Mouse (Mus musculus) central nervous system, embryonic 18 days (tissue): ENCODE measurements around the gene Olfr1193. TPM values are rescaled to one million over a fixed set of nuclear protein-coding genes. Genes with fewer than 3 reads are reported as not detected.

Experiments
- polyA plus RNA-seq: library from polyadenylated mRNA; depleted of rRNA; stranded (reverse); fragments of >200 nt; gene quantifications from 2 replicates; pipeline ENCODE4 v1.2.3, GENCODE M21; 2012; rRNA removed

Olfr1193 gene
- not detected in 2 replicates for polyA plus RNA-seq

DNA sequence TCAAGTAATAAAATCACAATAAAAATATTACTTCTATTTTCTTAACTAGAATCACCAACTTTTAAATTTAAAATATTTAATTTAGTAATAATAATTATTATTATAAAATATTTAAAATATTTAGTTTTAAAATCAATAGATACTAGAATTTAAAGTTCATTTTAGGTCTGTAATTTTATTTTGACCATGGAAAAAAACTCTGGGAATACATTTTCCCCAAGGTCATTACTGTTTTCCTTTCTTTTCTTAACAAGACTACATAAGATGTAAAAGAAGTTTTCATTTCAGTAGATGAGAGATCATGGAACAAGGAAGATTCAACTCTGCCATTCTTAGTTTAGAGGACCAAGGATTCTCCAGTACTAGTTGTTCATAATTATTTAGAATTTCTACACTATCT is at the start of gene Olfr1193:
Olfr1193 (plus strand) TSS at position 301 of the 400 bp plus-strand sequence.

DNA sequence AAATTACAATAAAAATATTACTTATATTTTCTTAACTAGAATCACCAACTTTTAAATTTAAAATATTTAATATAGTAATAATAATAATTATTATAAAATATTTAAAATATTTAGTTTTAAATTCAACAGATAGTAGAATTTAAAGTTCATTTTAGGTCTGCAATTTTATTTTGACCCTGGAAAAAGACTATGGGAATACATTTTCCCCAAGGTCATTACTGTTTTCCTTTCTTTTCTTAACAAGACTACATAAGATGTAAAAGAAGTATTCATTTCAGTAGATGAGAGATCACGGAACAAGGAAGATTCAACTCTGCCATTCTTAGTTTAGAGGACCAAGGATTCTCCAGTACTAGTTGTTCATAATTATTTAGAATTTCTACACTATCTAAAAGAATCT is 35.2 kb upstream of the Olfr1193 start, which contains the start of gene Olfr1191-ps1:
Olfr1191-ps1 (plus strand) TSS at position 301 of the 400 bp plus-strand sequence.

DNA sequence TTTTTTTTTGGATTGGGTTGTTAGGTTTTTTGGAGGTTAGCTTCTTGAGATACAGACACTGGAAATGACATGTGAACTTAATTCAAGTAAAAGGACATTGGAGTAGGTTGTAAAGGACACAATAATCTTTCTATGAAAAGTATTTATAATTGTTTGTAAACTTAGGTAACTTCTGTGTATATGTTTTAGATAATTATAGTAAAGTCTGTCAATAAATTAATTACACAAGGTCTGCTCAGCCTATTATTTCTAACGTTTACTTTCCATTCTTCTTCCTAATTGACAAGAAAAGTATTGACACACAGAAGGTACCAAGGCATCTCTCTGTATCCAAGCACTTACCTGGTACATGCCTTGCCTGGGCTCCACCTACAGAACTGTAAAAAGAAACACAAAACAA is 27.2 kb upstream of the Olfr1193 start, which contains the start of gene Olfr1192-ps1:
Olfr1192-ps1 (plus strand) TSS at position 301 of the 400 bp plus-strand sequence.

DNA sequence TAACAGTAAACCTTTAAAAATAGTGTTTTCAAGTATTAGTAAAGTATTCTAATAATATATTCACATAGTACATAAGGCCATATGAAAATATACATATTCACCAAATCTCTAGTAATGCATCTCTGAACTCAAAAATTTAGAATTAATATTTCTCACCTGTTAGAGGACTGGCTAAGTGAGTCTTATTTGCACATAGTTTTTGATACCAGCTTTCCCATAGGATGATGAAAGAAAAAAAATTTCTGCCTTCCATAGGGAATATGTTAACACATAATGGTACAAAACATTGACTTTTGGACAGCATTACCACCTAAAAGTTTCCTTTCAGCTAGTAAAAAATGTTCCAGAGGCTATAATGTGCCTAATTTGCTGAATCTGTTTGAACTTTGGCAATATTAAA is 13.7 kb downstream of the Olfr1193 start, which contains the start of gene Olfr1195:
Olfr1195 (minus strand) TSS at position 101 of the 400 bp plus-strand sequence.

DNA sequence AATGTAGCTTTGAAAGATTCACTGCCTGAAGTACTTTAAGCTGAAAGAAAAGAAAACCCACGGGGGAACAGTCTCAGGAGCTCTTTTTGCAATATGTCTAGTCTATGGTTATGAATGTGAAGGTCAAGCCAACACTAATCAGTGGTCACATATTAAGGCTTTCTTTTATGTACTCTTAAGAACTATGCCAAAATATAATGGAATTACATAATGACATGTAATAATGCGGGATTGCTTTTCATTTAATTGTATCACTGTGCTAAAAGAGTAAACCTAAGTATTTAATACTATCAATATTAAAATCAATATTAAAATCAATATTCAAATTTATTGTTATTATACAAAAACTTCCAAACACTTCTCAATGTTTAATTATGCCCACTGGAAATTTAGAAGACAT is 29.1 kb downstream of the Olfr1193 start, which contains the start of gene Olfr1196:
Olfr1196 (minus strand) TSS at position 101 of the 400 bp plus-strand sequence.

Other genes starting within 250 kb of the Olfr1193 start
- not detected in 2 replicates for gene Olfr1181, start 249.5 kb upstream of the Olfr1193 start, polyA plus RNA-seq
- not detected in 2 replicates for gene Gm13757, start 226.5 kb upstream of the Olfr1193 start, polyA plus RNA-seq
- not detected in 2 replicates for gene Olfr1183, start 220.8 kb upstream of the Olfr1193 start, polyA plus RNA-seq
- not detected in 2 replicates for gene Olfr1184, start 192.0 kb upstream of the Olfr1193 start, polyA plus RNA-seq
- gene Olfr1185-ps1, start 182.3 kb upstream of the Olfr1193 start, polyA plus RNA-seq = not detected in 2 replicates
- gene Olfr1186, start 157.1 kb upstream of the Olfr1193 start, polyA plus RNA-seq = not detected in 2 replicates
- not detected in 2 replicates for gene Olfr1188, start 118.7 kb upstream of the Olfr1193 start, polyA plus RNA-seq
- not detected in 2 replicates for gene Olfr1189, start 89.2 kb upstream of the Olfr1193 start, polyA plus RNA-seq
- not detected in 2 replicates for gene Olfr1191-ps1, start 35.1 kb upstream of the Olfr1193 start, polyA plus RNA-seq
- not detected in 2 replicates for gene Olfr1192-ps1, start 27.1 kb upstream of the Olfr1193 start, polyA plus RNA-seq
- gene Olfr1195, start 13.6 kb downstream of the Olfr1193 start, polyA plus RNA-seq = not detected in 2 replicates
- not detected in 2 replicates for gene Olfr1196, start 29.0 kb downstream of the Olfr1193 start, polyA plus RNA-seq
- not detected in 2 replicates for gene Olfr1197, start 56.7 kb downstream of the Olfr1193 start, polyA plus RNA-seq
- not detected in 2 replicates for gene Olfr1198, start 75.7 kb downstream of the Olfr1193 start, polyA plus RNA-seq
- not detected in 2 replicates for gene Olfr1199, start 84.8 kb downstream of the Olfr1193 start, polyA plus RNA-seq
- not detected in 2 replicates for gene Olfr1200, start 94.9 kb downstream of the Olfr1193 start, polyA plus RNA-seq
- not detected in 2 replicates for gene Olfr1201, start 117.4 kb downstream of the Olfr1193 start, polyA plus RNA-seq
- gene Olfr1202, start 138.9 kb downstream of the Olfr1193 start, polyA plus RNA-seq = not detected in 2 replicates
- not detected in 2 replicates for gene Olfr1205, start 154.1 kb downstream of the Olfr1193 start, polyA plus RNA-seq
- gene Olfr1204, start 173.7 kb downstream of the Olfr1193 start, polyA plus RNA-seq = not detected in 2 replicates
- gene Olfr1206, start 187.6 kb downstream of the Olfr1193 start, polyA plus RNA-seq = not detected in 2 replicates
- gene Olfr1208, start 226.7 kb downstream of the Olfr1193 start, polyA plus RNA-seq = not detected in 2 replicates
- gene Olfr1209, start 239.5 kb downstream of the Olfr1193 start, polyA plus RNA-seq = not detected in 2 replicates